In the genomic region with DNA sequence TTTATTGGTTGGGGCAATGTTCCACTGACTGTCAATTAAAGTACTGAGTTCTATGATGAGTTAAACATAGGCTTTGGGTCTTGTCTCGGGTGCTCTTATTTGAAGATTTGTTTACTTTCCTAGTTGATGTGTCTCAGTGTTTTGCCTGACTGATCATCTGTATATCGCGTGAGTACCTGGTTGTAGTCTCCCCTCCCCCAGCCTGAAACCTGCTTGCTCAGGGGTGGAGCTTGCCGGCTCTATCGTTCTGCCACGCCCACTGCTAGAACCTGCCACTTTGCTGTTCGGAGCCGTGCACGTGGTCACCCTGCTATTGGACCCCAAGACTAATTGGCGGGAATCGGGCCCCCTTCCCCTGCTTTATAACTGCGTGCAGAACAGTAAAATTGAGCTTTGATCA, we compare ENCODE assay signal across 7 mouse cellular contexts. TPM values are rescaled to one million over a fixed set of nuclear protein-coding genes. Genes with fewer than 3 reads are reported as not detected.
DNase-seq lines count a peak whose midpoint lies in the region; ATAC-seq and TF ChIP-seq lines count a peak whose summit lies in the region.
"Not testable (repeated sequence)": the region's sequence is repeated elsewhere in the genome, so short reads cannot be mapped to it uniquely, and the experiment has no call there.

No protein-coding gene starts in this region.

- H3K9me3 ChIP-seq in forebrain, embryonic 12.5 days; hindbrain, embryonic 12.5 days (replicated peaks); kidney, embryonic 15.5 days (replicated peaks); midbrain, embryonic 12.5 days; stomach, embryonic 15.5 days: not testable (repeated sequence)

- H3K79me2 ChIP-seq in liver, adult 2 months (ENCODE audit: control insufficient read depth, insufficient read depth, low read length), result not testable (repeated sequence)

- not testable (repeated sequence) for TF ChIP-seq POLR2A in liver, adult 2 months (IDR thresholded peaks at IDR 0.05; ENCODE audit: extremely low read depth, insufficient read depth, low read length)

- not testable (repeated sequence) for H3K4me1 ChIP-seq in forebrain, embryonic 12.5 days; hindbrain, embryonic 12.5 days; kidney, embryonic 15.5 days; liver, adult 2 months (ENCODE audit: control insufficient read depth, insufficient read depth, low read length); midbrain, embryonic 12.5 days; stomach, embryonic 15.5 days

- not testable (repeated sequence) for TF ChIP-seq CTCF in liver, adult 2 months (IDR thresholded peaks at IDR 0.05; ENCODE audit: low read depth, low read length)

- H3K4me2 ChIP-seq in forebrain, embryonic 12.5 days, result peak overlapping the region; percentile 22
- peak overlapping the region; percentile 25; the same call in 1 of the 2 replicates for H3K4me2 ChIP-seq in hindbrain, embryonic 12.5 days (replicated peaks)
- H3K4me2 ChIP-seq in kidney, embryonic 15.5 days, result peak overlapping the region; percentile 41
- H3K4me2 ChIP-seq in midbrain, embryonic 12.5 days (replicated peaks), result 0 out of 2 replicates have a peak overlapping the region, but pooled peaks have one; percentile 7
- peak overlapping the region; percentile 27 for H3K4me2 ChIP-seq in stomach, embryonic 15.5 days

- not testable (repeated sequence) for H3K9ac ChIP-seq in forebrain, embryonic 12.5 days; hindbrain, embryonic 12.5 days; kidney, embryonic 15.5 days; liver, adult 2 months (ENCODE audit: low read depth, low read length); midbrain, embryonic 12.5 days (replicated peaks); stomach, embryonic 15.5 days

- 38% methylated on average over 12 of the region's 12 CpGs for WGBS in forebrain, embryonic 12.5 days
- WGBS in hindbrain, embryonic 12.5 days, result 32% methylated on average over 12 of the region's 12 CpGs
- WGBS in kidney, embryonic 15.5 days, result 21% methylated on average over 12 of the region's 12 CpGs
- 1% methylated on average over 11 of the region's 12 CpGs for WGBS in liver, adult 2 months
- 29% methylated on average over 12 of the region's 12 CpGs for WGBS in midbrain, embryonic 12.5 days
- WGBS in stomach, embryonic 15.5 days, result 22% methylated on average over 12 of the region's 12 CpGs

- H3K4me3 ChIP-seq in forebrain, embryonic 12.5 days (replicated peaks); hindbrain, embryonic 12.5 days; kidney, embryonic 15.5 days (replicated peaks); liver, adult 2 months (ENCODE audit: insufficient read depth, low read depth, low read length); midbrain, embryonic 12.5 days; stomach, embryonic 15.5 days (replicated peaks): not testable (repeated sequence)

- not testable (repeated sequence) for ATAC-seq in forebrain, embryonic 12.5 days (ENCODE audit: low FRiP score); hindbrain, embryonic 12.5 days (ENCODE audit: low FRiP score); kidney, embryonic 15.5 days (replicated peaks; ENCODE audit: low FRiP score); midbrain, embryonic 12.5 days (ENCODE audit: low FRiP score, low read depth); stomach, embryonic 15.5 days (ENCODE audit: insufficient read depth, low FRiP score, low read depth)

- peak; percentile 24 for DNase-seq in adrenal gland, postnatal 14 days
- DNase-seq in liver, adult 2 months (ENCODE audit: extremely low read depth, low read depth, low spot score), result peak; percentile 62

- not testable (repeated sequence) for H3K36me3 ChIP-seq in forebrain, embryonic 12.5 days (replicated peaks); hindbrain, embryonic 12.5 days; kidney, embryonic 15.5 days; liver, adult 2 months (ENCODE audit: control insufficient read depth, insufficient read depth, low read length); midbrain, embryonic 12.5 days; stomach, embryonic 15.5 days

- peaks cover 15% of the 10 kb centered on the region; the same call in 1 of the 2 replicates for H3K27me3 ChIP-seq in forebrain, embryonic 12.5 days
- H3K27me3 ChIP-seq in hindbrain, embryonic 12.5 days, result peaks cover 13% of the 10 kb centered on the region
- H3K27me3 ChIP-seq in kidney, embryonic 15.5 days, result peaks cover 19% of the 10 kb centered on the region
- H3K27me3 ChIP-seq in liver, adult 2 months (ENCODE audit: control insufficient read depth, insufficient read depth, low read length); stomach, embryonic 15.5 days (replicated peaks): not testable (repeated sequence)
- H3K27me3 ChIP-seq in midbrain, embryonic 12.5 days, result peaks cover 26% of the 10 kb centered on the region; the same call in 1 of the 2 replicates

- not testable (repeated sequence) for H3K27ac ChIP-seq in forebrain, embryonic 12.5 days; hindbrain, embryonic 12.5 days; liver, adult 2 months (replicated peaks; ENCODE audit: insufficient read depth, low read depth, low read length); midbrain, embryonic 12.5 days (replicated peaks); stomach, embryonic 15.5 days
- 0 out of 2 replicates have a peak overlapping the region, but pooled peaks have one; percentile 22 for H3K27ac ChIP-seq in kidney, embryonic 15.5 days

RNA-seq across cellular contexts. Expression of gene Tceanc, which starts 4.3 kb away (rescaled TPM):
- total RNA-seq in adrenal gland, postnatal 14 days (2021), result 4.2 and 8.4 TPM in 2 replicates
- polyA plus RNA-seq in forebrain, embryonic 12.5 days (2016; fragmentation: Nextera tagmentation; extraction: Ambion mirVana), result 13.3 and 14.2 TPM in 2 replicates
- polyA plus RNA-seq in hindbrain, embryonic 12.5 days (2016; fragmentation: Nextera tagmentation; extraction: Ambion mirVana), result 12.6 and 13.7 TPM in 2 replicates
- 8.7 and 8.8 TPM in 2 replicates for polyA plus RNA-seq in kidney, embryonic 15.5 days (2015; fragmentation: Nextera tagmentation; extraction: Ambion mirVana)
- 1.6 and 1.7 TPM in 2 replicates for total RNA-seq in liver, adult 2 months (2014; rRNA removed)
- polyA plus RNA-seq in liver, adult 2 months (2012; rRNA removed), result 0.34 and 0.37 TPM in 2 replicates
- 14.7 and 15.5 TPM in 2 replicates for polyA plus RNA-seq in midbrain, embryonic 12.5 days (2016; fragmentation: Nextera tagmentation; extraction: Ambion mirVana)
- 4.8 and 5.9 TPM in 2 replicates for polyA plus RNA-seq in stomach, embryonic 15.5 days (2015; fragmentation: Nextera tagmentation; extraction: Ambion mirVana)

RNA-seq across cellular contexts. Expression of gene Rab9, which starts 34.4 kb away (rescaled TPM):
- total RNA-seq in adrenal gland, postnatal 14 days (2021), result 58.4 and 60.7 TPM in 2 replicates
- 46.3 and 46.7 TPM in 2 replicates for polyA plus RNA-seq in forebrain, embryonic 12.5 days (2016; fragmentation: Nextera tagmentation; extraction: Ambion mirVana)
- polyA plus RNA-seq in hindbrain, embryonic 12.5 days (2016; fragmentation: Nextera tagmentation; extraction: Ambion mirVana), result 50.8 and 55.6 TPM in 2 replicates
- polyA plus RNA-seq in kidney, embryonic 15.5 days (2015; fragmentation: Nextera tagmentation; extraction: Ambion mirVana), result 48.3 and 54.8 TPM in 2 replicates
- total RNA-seq in liver, adult 2 months (2014; rRNA removed), result 63.4 and 65.5 TPM in 2 replicates
- 11.6 and 13.0 TPM in 2 replicates for polyA plus RNA-seq in liver, adult 2 months (2012; rRNA removed)
- 44.7 and 48.7 TPM in 2 replicates for polyA plus RNA-seq in midbrain, embryonic 12.5 days (2016; fragmentation: Nextera tagmentation; extraction: Ambion mirVana)
- 56.5 and 57.3 TPM in 2 replicates for polyA plus RNA-seq in stomach, embryonic 15.5 days (2015; fragmentation: Nextera tagmentation; extraction: Ambion mirVana)
